Mouse (Mus musculus): ENCODE data around the gene Tlr8.
"Not testable (repeated sequence)": the region's sequence is repeated elsewhere in the genome, so short reads cannot be mapped to it uniquely, and the experiment has no call there.

The Tlr8 gene

DNA sequence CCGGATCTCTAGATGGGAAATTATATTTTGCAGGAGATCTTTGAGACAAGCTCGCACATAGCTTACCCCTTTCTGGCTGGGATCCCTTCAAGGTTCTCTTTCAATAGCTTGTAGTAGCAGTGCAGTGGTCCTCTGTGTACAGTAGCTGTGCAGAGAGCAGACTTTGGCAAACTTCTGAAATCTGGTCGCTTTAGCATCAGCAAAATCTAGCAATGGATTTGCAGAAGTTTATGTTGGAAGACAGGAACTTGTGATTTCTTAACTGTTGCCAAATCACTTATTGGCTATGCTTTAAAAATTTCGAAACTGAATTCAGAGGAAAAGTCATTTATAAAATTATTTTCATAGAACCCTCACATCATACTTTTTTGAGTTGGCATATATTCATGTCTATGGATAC, at the start of gene Tlr8:
Gene Tlr8, minus strand, starts transcription at position 244 of the 400 bp plus-strand sequence.
- no peak for DNase-seq (ENCODE audit: low read depth, low spot score)

DNA sequence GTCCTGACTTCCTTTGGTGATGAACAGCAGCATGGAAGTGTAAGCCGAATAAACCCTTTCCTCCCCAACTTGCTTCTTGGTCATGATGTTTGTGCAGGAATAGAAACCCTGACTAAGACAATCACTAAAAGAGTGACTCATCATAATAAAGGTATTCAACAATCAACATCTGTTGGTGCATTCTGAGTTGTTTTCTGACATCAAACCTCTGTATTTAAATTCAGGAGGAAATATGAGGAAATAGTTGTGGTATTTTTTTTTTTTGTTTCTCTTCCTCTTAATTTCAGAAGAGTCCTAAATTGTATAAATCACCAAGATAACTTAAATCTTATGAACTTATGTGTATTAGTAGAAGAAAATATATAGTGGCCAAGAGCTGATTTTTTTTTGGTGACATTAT, 37.9 kb upstream of the Tlr8 start:
- DNase-seq (ENCODE audit: low read depth, low spot score), result not testable (repeated sequence)

DNA sequence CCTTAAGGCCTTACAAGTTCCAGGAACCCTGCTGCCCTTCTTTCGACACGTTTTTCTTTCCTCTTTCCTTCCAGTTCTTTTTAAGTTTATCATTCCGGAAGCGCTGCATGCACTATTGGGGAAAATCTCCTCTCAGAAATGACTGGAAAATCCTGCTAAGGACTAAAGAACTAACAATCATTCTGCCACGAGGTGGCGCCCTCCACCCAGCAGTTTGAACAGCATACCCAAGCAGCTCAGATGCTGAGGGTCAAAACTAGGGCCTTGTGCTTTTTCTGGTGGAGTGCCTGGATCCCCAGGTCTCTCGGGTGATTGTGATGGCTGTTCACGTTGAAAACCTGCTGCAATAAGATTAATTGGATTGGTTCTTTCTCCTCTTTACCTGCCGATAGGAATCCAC, 12.8 kb upstream of the Tlr8 start:
- peak; percentile 11 for DNase-seq (ENCODE audit: low read depth, low spot score)

DNA sequence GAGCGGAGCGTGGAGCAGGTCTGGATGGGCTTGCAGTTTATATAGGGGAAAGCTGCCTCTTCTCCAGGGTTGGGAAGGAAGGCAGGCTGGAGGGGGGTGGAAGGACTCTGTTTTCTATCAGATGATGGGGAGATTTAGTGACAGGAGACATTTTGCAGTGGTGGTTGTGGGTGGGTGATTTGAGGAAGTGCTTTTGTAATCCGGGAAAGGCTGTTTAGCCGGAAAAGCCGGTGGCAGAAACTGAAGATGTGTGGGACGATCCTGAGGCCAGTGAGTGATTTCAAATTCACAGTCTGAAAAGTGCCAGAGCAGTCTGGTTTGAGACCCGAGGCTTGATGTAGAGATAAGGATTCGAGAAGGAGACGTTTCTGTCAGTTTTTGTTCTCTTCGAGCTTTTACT, 12.4 kb upstream of the Tlr8 start:
- no peak for DNase-seq (ENCODE audit: low read depth, low spot score)

DNA sequence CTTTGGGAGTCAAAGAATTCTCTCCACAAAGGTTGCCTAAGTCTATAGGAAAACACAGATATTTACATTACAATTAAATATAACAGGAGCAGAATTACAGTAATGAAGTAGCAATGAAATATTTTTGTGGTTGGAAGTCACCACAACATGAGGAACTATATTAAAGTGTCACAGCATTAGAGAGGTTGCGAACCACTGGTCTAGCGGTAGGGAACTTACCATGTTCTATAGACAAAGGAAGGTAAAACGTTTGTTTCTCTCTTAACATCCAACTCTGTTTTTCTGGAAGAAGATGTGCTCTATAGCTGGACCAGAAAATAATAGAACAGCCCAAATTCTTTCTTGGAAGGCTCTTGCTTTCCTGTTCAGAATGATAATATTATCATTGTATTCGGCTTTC, 599 bp downstream of the Tlr8 start:
- DNase-seq (ENCODE audit: low read depth, low spot score), result no peak

DNA sequence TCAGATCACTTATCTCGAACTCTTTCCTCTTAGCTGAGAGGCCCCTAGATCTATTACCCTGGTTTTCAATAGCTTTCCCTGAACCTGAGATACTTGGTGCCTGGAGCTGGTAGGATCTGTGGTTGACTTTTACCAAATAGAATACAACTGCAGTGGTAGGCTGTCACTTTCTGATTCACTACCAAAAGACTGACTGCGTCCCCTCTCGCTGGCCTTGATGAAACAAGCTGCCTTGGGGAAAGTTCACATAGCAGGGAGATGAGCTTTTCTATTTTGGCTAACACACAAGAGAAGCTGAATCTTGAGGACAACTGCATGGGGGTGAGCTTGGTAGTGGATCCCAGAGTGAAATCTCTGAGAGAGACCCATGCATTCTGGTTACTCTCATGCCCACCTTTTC, 22.4 kb downstream of the Tlr8 start:
- DNase-seq (ENCODE audit: low read depth, low spot score), result no peak

DNA sequence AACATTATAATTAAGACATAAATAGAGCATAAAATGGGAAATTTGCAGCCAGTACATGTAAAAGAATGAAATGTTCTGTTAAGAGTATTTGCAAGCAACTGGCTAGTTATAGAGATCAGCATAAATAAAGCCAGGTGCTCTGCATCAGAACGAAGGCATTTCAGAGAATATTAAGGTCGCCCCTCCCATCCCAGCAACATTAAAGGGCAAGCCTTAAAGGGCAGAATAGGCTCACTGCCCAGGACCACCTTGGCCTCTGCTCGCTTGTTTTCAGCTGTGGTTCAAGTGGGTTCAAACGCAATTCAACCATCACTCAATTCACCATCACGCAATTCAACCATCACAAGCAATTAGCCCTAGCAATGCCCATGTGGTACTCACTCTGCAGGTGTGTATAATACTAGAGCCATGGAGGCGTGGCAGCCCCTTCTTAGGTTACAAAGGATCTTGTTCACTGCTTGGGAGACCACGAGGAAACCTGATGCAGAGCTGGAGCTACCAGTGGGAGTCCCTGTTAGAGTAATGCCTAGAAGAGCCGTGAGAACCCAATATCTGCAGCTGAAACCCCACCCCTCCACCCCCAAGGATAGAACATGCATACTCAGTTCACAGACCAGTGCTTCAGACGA, 24.7 kb downstream of the Tlr8 start:
- DNase-seq (ENCODE audit: low read depth, low spot score), result no peak

DNA sequence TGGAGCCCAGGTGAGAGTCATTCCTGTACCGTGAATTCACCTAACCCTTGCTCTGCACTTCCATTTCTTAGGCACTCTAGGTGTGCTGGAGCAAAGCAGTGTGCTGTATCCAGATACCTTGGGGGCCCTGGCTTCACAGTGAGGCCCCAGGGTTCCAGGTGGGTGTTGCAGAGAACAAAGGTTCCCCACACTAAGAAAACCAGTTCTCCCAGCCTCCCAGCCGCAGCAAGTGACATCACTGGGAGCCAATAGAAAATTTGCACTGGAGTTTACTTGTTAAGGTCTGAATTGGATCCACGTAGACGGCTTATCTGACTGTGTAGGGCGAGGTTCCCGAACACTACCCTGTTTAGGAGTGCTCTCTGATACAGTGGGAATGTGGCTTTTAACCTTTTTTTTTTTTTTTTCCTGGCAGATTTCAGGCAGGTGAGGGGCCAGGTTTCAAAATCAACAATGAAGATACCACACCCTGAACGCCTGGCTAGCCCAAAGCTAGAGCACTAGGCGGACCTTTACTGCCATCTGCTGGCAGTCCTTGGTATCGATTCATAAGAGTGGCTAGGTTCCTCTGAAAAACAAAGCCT, 30.9 kb downstream of the Tlr8 start:
- DNase-seq (ENCODE audit: low read depth, low spot score), result no peak

DNA sequence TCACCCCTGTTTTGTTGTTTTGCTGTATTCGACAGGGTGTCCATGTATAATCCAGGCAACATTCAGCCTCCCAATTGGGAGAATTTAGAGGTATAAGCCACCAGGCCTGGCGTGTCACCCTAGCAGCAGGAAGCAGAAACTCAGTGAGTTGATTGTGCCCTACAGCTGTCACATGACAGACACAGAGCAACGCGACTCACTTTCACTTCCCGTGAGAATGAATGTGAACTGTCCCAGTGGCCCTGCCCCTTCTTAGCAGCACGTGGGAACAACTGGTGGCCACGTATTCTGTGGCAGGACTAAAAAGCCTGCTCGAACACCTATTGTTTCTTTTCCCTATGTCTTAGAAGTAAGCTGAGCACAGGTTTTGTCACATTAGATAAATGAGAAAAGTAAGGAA, 33.0 kb downstream of the Tlr8 start:
- no peak for DNase-seq (ENCODE audit: low read depth, low spot score)

DNA sequence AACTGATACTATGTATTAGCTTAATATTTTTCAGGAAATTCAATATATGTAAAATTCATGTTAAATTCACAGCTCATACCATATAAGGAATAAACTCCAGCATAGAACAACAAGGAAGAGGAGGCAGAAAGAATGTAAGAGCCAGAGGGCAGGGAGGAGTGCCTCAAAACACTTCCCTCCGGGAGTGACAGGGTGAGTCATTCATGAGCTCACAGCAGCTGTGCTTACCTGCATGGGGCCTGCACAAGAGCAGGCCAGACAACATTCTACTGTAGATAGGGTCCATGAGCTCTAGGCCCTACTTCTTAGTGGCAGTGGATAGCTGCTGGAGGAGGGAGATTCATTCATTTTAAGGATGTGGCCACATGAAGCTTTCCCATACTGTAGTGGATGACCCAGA, 34.3 kb downstream of the Tlr8 start:
- DNase-seq (ENCODE audit: low read depth, low spot score), result no peak

DNA sequence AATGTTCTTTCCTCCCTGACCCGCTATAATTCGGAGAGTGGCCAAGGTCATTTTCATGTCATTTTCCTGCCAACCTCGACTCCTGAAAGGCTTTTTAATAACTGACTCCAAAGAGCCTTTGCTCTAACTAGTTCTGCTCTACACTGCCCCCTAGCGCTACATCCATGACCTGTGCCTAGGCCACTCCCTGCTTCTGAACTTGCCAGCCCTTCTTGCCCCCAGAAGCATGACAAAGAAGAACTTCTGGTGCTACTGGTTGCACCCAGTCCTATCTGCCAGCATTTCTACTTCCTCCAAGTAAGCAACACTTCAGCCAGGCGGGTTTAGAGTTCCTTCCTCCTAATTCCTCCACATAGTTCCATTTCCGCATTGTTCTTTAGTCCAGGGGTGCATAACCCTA, 34.9 kb downstream of the Tlr8 start:
- no peak for DNase-seq (ENCODE audit: low read depth, low spot score)

DNA sequence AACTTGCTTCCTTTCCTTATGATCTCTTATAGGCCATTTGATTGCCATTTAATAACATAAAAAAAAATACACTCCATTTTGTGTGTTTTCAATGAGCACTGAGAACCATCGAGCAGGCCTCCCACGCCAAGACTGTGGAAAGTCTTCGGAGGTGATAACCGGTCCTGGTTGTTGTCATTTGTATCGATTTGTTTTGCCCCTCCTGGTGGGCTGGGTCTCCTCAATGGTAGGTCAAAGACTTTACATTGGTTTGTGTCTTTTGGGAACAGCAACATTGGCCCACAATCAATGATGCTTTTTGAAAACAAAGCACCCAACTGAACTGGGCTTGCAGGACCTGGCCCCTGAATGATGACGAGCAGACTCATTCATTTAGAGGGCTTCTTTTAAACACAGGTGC, 36.4 kb downstream of the Tlr8 start:
- DNase-seq (ENCODE audit: low read depth, low spot score), result no peak

DNA sequence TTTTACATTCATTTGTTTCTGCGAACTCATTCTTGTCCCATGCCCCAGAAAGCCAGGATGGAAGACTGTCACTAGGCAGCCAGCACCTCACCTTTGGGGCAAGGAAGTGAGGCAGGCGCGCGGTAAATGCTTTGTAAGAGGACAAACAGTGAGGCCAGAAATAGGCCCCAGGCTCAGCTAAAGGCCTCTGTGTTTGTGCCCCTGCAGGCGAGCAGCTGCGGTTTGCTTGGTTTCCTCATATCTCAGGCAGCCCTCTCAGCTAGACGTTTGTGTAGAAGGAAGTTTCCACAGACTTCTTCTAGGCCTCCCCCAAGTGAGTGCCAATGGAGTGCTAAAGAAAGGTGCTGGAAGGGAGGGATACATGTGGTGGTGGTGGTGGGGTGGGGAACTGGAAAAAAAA, 37.0 kb downstream of the Tlr8 start:
- DNase-seq (ENCODE audit: low read depth, low spot score), result no peak

DNA sequence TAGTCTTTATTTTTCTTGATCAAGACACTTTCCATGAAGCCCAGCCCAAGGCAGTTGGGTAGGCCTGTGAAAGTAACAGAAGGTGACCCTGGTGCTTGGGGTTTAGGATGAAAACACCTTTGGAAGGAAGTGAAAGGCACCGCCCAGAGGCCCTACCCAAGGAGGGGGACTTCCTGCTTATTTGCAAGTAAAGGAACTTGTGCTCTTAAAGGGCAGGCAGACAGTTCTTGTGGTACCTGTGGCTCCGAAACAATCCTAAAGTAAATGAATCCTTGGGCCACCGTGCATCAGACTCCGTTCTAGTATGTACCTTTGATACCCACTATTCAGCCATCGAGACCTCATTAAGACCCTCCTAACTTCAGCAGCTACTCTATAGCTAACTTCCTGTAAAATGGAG, 37.6 kb downstream of the Tlr8 start:
- no peak for DNase-seq (ENCODE audit: low read depth, low spot score)

DNA sequence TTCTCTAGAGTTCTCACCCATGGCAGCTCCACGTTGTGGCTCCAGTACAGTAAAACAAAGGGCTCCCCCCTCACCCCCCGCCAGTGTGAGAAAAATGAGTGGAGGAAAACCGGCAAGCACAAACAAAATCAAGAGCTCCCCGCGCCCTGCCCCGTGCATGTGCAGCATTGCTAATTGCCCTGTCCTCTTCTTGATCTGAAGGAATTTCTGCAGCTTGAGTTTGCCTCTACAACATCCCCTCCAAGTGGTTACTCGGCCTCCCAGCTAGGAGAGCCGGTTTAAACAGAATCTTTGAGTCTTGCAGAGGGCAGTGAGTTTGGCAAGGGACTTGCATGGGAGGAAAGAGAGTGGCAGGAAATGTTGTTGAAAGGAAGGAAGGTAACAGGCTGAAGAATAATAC, 51.4 kb downstream of the Tlr8 start:
- DNase-seq (ENCODE audit: low read depth, low spot score), result no peak

DNA sequence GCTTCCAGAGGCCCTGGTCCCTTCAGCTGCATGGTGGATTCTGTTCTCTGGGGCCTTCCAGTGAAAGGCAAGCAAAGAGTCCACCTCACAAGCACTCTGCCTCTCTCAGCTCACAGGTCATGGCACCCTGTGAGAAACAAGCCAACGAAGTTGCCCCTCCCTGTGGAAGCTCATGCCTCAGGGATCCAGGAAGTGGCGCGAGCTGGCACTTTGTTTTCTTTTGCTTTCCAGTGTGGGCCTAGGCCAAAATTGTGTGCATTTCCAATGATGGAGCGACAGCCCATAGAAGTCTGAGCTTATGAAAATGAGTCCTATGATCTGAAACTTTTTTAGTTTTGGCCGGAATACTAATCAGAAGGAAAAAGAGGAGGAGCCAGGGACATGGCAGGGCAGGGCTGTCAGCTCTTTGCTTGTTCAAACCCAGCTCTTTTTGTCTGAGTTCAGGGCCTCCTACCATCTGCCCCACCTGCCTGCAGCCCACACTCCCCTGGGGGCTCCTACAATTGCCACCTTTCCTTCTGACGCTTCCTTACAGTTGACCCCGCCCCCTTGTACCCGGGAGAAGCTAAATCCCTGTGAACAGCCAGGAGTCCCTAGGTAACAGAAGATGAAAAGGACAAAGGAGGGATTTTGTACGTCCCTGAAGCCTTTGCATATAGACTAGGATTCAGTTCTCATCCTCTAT, 52.1 kb downstream of the Tlr8 start:
- no peak for DNase-seq (ENCODE audit: low read depth, low spot score)

DNA sequence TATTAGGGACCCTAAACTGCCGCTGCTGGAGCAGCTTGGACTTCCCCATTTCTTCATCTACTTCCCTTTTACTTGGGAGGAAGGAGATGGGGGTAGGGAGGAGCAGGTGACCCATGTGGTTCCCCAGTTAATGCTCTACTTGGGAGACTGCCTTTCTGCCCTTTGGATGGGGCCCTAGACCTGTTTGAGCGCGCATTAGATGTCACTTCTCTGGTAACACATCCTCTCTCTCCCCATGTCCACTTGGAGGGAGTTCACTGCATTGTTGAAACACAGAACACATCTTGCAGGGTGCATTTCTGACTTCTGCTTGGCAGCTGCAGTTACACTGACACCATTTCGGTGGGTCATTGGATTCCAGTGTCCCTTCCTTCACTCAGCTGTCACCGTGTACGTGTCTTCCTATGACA, 53.8 kb downstream of the Tlr8 start:
- no peak for DNase-seq (ENCODE audit: low read depth, low spot score)

DNA sequence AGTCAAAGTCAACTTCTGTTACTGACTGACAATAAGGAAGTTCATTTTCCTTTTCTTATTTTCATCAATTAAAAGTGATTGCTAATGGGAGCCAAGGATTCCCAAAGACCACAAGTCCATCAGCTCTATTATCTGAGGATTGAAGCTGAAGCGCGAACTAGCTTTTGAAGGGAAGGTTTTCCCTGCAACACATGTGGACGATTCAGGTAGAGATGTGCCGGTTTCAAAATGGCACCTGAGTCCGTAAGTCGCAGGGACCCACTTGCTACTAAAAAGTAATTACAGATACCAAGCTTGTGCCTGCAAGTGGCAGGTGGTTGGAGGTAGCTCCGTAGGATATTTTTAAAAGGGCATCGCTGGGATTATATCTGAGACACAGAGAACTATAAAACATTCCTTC, 54.3 kb downstream of the Tlr8 start:
- DNase-seq (ENCODE audit: low read depth, low spot score), result no peak

DNA sequence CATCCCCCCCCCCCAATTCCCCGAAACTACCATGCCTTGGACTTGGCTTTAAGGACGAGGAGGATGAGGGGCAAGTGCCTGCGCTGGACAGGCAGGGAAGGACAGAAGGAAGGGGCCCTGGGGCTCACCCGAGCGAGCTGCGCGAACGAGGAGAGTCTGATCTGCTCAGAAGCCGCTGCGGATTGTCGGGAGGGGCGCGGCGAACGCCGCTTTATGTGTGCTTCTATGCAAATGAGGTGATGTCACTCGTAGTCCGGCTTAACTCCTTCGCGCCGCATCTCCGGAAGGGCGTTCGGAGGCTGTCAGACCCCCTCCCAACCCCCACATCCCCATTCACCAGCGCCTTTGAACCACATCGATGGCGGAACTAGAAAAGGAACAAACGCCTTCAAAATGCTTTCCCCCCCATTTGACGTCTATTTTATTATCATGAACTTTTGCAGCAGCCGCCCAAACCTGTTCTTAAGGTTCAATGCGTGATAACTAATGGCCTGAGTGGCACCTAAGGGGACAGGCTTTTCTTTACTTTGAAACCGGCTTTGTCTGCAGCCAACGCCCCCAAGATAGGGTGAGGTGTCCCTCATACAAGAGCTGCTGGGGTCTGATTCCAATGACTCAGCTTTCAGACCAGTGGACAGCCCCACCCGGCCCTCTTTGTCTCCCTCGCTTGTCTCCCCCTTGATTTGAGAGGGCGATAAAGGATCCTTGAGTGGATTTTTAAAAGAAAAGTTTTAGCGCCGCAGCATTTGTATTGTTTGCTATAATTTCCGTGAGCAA, 55.0 kb downstream of the Tlr8 start, which contains the start of gene Tmsb4x:
Gene Tmsb4x, minus strand, starts transcription at position 338 of the 777 bp plus-strand sequence.
- no peak for DNase-seq (ENCODE audit: low read depth, low spot score)

DNA sequence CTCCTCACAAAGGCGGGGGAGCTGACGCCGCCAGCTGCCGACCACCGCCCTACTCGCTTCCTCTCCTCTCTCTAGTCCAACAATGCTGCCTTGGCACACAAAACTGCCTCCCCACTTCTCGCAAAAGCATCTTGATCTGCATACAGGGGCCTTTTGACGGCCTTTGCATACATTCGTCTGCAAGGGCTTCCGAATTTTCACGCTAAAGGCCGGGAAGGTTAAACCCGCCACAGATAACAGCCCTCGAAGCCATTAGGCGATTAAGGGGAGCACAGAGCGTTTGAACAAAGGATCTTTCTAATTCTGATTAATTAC, 55.7 kb downstream of the Tlr8 start:
- DNase-seq (ENCODE audit: low read depth, low spot score), result no peak

DNA sequence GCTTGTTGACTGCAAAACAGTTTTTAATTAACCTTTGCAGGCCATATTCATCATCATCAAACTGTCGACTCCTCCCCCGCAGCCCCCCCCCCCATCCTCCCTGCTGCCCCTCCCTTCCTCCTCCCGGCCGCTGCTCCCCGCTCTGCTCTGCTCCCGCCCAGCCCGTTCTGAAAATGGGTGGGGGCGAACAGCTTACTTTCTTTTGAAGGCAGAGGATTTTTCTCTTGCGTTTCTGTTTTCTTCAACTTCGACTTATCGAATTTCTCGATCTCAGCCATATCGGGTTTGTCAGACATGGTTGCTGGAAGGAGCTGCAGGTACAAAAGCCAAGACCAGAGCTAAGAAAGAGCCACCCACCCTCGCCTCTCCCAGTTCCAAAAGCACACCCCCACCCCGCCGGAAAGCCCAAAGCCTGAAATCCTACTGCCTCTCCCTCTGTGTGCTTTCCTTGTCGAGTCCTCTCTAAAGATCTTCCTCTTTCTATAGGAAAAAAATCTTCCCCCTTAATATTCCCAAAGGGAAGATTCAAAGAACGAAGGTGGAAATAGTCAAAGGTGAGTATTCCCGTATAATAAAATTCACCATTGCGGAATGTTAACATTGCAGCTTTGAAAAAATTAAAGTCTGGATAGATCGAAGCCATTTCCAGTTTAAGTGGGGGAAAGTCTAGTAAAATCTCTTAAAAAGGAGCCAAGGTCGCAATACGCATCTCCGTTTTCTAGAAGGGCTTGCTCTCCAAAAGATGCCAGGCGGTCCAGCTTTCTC, 56.2 kb downstream of the Tlr8 start:
- no peak for DNase-seq (ENCODE audit: low read depth, low spot score)
